Mouse (Mus musculus): ENCODE results near the gene Itpr2.

Itpr2 gene

GRCm38 (mm10) chr6:146343671-146344384, 158.2 kb downstream of the Itpr2 start:
- DNase-seq = no peak

GRCm38 (mm10) chr6:146342995-146343394, 159.0 kb downstream of the Itpr2 start:
- no peak for DNase-seq

DNA sequence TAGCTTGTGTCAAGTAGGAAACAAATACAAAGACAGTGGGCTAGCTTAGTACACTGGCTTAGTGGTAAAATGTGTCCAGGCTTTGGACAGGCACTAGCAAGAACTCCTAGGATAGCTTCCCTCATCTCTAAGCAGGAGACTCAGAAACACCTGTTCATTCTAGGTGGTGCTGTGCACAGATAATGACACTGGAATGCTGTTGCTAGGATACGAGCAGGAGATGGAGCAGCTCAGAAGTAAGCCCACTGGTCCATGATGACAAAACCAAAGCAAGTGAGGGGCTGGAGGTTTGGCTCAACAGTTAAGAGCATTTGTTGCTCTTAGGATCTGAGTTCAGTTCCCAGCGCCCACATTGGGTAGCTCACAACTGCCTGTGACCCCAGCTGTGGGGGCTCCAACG, 160.1 kb downstream of the Itpr2 start:
- DNase-seq = no peak

DNA sequence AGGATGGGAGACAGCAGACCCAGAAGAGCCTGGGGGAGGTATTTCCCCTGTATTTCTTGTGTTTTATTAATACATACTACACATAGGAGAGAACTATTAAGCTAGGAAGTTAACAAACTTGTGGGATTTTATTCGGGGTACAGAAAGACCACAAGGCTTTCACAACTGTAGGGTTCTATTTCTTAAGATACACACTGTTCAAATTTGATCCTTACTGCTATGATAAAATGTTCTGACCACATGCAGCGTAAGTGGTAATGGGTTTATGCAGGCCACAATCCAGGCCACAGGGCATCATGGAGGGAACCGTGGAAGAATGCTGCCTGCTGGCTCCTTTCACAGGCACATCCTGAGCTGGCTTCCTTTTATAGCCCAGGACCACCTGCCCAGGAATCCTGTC, 160.6 kb downstream of the Itpr2 start:
- no peak for DNase-seq

- no peak for DNase-seq
Observed at GRCm38 (mm10) chr6:146340951-146341350, 161.1 kb downstream of the Itpr2 start.

DNA sequence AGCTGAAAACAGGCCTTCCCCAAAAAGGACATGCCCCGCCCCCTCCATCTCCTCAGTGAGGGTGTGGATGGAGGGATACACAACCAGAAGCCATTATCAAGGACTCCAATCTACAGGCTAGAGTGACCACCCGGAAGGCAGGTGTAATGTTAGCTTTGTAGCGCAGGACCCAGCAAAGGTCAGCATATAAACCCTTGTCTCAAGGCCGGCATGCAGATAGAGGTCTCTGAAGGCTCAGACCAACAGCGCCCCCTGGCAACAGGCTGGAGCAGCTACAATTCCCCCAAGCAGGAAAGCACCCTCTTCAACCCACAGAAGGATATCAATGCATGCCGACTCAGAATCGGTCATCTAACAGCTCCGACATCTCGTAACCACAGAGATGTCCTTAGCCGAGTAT, 162.2 kb downstream of the Itpr2 start:
- DNase-seq = peak; percentile 79

DNA sequence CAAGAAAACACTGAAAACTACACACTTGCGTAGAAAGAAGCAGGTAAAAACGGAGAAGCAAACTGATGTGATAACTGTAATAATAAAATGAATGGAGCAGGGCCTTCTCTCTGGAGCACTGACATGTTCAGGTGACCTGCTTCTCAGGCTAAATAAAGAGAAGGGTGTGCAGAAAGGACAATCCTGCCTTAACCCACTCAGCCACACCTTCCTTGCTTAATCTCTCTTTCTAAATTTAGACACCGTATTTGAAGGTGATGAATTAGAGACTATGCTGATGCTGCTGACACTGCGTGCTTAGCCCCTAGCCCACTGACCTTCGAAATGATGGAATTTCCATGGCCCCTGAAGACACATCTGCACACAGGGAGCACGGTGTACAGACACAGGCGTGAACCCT, 164.8 kb downstream of the Itpr2 start:
- no peak for DNase-seq

GRCm38 (mm10) chr6:146335191-146335590, 166.8 kb downstream of the Itpr2 start:
- no peak for DNase-seq

DNA sequence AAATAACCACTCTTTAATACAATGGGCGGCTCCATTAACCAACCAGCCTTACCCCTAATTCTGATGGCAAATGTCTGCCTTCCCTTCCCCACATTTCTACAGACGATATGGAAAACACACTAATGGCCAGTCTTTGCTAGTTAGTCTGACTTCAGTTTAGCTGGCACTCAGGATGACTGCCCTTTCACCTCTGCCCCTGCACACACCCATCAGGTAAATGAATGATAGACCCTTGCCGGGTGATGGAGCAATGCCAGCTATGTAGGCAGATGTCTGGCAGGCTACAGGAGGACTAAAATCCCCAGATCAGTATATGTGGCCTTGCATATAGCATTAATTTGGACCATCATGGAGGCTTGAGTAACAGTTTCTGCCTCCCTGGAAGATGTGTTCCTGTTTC, 168.5 kb downstream of the Itpr2 start:
- DNase-seq = no peak

- no peak for DNase-seq
Observed at GRCm38 (mm10) chr6:146331017-146331669, 170.9 kb downstream of the Itpr2 start.

- DNase-seq = no peak
Observed at GRCm38 (mm10) chr6:146329079-146329478, 172.9 kb downstream of the Itpr2 start.

- no peak for DNase-seq
Observed at GRCm38 (mm10) chr6:146326631-146327030, 175.4 kb downstream of the Itpr2 start.

DNA sequence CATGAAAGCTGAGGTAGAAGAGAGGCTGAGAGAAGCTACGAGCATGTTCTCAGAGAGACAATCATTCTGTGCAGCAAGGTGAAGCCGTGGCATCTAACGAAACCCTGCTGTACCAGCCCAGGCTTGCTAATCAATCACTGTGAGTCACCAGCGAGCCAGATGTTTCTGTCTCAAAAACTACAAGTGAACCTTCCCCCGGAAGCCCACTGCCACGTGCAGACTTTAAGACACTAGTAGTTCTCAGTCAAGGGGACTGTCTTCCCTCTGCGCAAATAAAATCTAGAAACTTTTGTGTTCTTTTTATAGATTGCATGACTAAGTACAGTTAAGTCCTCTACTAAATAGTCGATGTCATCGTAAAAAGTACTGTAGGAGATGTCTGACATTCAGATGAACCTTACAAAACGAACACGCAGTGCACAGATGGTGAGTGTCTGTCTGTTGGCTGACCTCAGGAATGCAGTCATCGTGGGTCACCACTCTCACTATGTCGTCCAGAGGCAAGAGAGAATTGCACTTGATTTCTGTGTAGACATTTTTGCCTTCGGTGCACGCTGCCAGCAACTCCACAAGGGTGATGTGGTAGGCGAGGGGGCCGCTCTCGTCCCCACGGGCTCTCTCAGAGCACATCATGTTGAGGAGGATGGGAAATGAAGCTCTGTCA, 177.3 kb downstream of the Itpr2 start:
- DNase-seq = no peak

GRCm38 (mm10) chr6:146322555-146322954, 179.5 kb downstream of the Itpr2 start:
- no peak for DNase-seq

GRCm38 (mm10) chr6:146321951-146322350, 180.1 kb downstream of the Itpr2 start:
- no peak for DNase-seq

GRCm38 (mm10) chr6:146316415-146316814, 185.6 kb downstream of the Itpr2 start:
- DNase-seq = no peak

DNA sequence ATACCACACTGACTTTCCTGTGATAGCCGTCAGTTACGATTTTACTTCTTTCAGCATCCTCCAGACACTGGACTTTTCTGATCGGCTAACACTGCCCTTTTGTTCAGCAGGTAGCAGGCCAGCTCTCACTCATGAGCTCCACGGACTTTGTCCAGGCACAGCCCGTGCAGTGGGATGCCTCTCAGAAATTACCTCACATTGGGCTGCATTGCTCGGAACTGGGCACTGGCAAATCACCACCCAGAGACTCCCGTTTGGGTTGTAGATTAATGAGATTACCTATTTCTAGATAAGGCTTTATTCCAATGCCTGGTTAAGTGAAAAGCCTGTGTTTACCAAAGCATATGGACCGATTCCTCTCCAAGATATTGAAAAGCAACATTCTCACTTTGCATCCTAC, 186.9 kb downstream of the Itpr2 start:
- no peak for DNase-seq

DNA sequence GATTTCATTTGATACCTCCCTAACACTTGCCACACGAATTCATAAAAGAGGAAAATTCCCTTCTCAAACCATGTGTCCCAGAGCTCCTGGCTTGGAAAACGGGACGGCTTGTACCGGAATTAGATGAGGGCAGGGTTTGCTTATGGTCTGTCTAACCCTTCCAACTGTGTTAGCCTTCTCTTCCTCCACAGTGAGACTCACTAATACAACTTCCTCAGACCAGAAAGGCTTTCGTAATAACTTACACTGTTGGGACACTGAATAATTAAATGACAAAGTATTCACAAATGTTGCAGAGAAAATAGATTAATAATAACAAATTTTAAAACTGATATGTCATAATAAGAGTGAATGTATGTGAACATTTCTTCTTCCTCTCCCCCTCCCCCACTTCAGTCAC, 187.7 kb downstream of the Itpr2 start:
- DNase-seq = no peak

DNA sequence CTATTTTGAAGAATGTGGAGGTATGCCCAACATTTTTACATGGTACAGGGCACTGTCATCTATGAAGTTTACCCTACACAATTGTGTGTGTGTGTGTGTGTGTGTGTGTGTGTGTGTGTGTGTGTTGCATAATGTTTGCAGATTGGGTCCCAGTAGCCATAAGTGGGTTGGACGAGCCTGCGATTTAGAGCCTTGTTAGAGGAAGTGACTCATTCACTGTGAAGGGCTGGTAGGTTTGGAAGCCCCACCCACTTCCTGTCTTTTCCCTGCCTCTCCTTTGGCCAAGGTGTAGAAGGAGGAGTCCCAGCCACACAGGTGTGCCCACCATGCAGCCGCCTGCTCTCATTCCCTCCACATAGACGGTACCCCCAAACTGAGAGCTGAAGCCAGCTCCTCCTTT, 188.6 kb downstream of the Itpr2 start:
- DNase-seq = peak; percentile 23

- DNase-seq = no peak
Observed at GRCm38 (mm10) chr6:146310210-146310609, 191.8 kb downstream of the Itpr2 start.

DNA sequence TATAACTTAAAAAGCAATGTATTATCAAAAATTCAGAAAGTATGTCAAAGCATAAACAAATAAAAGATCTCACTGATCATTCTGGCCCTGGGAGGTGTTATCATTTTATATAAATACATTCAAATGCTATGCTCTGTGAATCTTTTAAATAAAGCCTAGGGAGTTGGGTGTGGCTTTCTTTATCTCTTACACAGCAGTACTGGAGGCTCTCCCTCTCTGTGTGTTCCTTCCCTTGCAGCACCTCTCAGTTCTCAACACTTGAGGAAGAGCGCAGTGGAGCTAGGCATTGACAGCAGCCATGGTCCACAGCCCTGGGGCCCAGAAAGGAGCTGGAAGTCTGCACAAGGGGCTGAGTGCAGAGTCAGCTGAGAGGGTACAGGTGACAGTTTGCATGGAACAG, 192.7 kb downstream of the Itpr2 start:
- no peak for DNase-seq

DNA sequence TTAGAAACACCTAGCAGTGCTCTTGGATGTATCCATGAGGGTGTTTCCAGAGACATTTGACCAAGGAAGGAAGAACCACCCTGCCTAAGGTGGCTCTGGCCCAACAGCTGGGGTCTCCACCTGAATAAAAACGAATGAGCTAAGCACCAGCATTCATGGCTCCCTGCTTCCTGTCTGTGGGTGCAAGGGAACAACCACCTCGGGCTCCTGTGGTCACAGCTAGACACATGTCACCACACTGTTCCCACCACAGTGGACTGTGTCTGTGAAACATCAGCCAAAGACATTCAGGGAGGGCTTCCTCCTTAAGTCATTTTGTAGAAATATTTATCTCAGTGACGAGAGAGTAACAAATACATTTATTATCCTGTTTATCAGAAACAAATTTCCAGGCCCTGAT, 196.0 kb downstream of the Itpr2 start:
- DNase-seq = no peak

GRCm38 (mm10) chr6:146304088-146304487, 197.9 kb downstream of the Itpr2 start:
- DNase-seq = no peak

GRCm38 (mm10) chr6:146303336-146303735, 198.7 kb downstream of the Itpr2 start:
- no peak for DNase-seq

Measured in thymus, postnatal 4 days (tissue).